Mouse (Mus musculus) kidney, postnatal 14 days (tissue): ENCODE results near the gene Ifit1.

Source experiments
- DNase-seq: peaks from one replicate; pipeline ENCODE4 v3.0.0; 2022; ENCODE audit warnings: mixed read lengths

Gene Ifit1

DNA sequence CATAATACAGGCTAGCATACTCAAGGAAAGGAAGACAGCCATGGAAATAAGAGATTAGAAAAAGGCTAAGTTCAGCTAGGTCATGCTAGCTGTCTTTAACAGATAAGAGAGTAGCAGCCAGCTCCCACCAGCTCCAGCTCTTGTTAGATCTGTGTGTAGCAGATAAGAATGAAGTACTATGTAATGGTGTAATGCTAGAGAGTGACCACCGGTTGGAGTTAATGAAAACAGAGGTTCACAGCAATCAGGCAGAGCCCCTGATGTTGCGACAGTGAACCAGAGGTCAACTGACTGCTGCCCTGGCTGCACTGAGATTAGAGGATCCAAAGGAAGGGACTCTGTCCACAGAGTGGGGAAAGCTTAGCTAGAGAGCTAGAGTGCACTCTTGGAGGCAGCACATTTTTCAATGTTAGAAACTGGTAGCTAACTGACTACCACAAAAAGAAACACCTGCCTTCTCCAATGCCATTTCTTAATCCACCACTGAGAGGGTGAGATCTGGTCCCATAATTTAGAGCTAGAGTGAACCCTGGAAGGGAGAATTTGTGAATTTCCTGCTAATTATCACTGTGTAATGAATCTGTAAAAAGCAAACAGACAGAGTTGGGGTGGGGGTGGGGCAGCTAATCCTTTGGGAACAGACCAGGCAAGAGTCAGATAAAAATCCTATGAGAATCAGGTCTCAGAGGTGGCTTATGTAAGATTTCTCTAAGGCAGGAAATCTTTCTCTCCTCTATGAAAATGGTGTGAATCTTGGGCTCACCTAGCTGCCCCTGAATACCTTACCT lies 16.0 kb downstream of the Ifit1 start:
- no peak for DNase-seq

DNA sequence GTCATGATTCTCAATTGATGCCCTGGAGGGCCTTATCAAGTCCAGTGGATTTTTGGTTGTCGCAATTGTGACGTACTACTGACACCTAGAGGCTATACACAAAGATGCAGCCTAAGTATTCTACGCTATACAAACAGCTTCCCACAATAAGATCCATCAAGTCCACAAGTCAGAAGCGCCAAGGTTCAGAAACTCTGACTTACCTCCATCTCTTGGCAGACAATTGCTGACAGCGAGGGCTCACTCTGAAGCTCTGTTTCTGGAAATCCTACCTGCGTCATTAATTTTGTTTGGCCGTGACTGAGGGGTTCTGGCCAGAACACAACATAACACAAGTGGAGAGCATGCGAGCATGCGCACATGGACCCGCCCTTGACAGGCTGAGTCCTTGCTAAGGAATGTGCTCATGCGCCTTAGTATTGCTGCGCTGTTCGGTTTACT lies 21.4 kb downstream of the Ifit1 start:
- peak; percentile 77 for DNase-seq

- DNase-seq = no peak
These were observed 22.1 kb downstream of the Ifit1 start for GRCm38 (mm10) chr19:34662740-34663139.

DNA sequence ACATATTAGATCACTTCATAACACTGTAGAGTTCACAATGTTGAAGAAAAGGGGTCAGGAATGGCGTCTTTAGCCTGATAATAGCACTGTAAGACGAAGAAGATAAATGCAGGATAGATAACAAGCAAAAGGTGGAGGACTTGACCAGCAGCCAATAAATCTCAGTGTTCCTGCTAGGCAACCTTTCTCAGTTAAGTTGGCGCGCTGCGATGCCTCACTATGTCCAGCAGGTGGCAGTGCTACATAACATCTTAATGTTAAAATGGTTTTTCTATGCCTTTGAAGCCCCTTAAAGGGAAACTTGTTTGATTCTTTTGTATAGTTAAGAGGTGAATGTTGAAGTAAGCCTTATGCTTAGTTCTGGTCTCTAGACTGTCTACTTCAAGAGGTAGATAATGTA lies 25.5 kb downstream of the Ifit1 start:
- DNase-seq = peak; percentile 82

DNA sequence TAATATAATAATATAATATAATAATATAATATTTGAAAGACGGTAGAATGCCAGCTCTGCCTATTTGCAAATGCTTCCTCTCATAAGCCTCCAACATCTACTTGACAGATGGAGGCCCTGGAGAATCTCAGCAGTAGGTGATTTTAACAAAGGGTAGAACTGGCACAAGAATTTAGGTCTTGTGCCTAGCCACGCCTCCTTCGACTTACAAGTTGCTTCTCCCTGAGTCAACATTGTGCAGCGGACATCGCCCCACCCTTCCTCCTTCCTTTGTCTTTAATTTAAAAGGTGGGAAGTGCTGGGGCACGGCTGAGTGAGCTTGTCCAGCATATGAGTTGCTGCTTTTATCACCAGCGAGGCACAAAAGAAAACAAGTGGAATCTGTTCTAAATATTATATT lies 32.8 kb downstream of the Ifit1 start:
- peak; percentile 48 for DNase-seq

- no peak for DNase-seq
These were observed 37.8 kb downstream of the Ifit1 start for GRCm38 (mm10) chr19:34678428-34678827.

- peak; percentile 76 for DNase-seq
These were observed 44.2 kb downstream of the Ifit1 start for GRCm38 (mm10) chr19:34684857-34685256.

DNA sequence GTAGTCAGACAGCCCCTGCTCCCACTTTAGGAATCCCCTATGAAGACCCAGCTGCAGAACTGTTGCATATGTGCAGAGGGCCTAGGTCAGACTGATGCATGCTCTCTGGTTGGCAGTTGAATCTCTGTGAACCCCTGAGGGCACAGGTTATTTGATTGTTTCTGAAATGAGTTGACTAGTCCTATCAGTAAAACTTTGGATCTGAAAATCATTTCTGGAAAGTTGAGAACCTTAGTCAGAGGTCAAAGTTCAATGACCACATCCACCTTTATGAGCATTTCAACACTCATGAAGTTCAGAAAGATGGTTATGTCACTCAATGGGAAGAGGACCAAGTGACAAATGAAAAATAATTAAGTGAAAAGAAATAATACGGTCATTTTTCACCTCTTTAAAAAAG lies 44.9 kb downstream of the Ifit1 start:
- no peak for DNase-seq

DNA sequence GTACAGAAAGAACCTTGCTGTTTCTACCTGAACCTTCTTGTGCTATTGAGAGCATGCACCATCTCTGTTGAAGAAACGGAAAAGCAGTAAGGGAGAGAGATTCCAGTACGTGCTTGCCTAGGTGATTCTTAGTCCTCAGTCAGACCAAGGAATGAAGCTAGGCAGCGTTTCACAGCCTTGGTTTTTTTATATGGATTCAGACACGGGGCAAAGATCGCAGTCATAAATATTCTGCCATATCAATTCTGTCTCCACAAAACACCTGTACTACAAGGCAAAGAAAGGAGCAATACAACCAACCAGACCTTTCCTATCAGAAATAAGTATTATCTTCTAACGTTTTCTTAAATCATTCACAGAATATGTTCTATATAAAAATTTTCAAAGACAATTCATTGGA lies 50.7 kb downstream of the Ifit1 start:
- DNase-seq = no peak

DNA sequence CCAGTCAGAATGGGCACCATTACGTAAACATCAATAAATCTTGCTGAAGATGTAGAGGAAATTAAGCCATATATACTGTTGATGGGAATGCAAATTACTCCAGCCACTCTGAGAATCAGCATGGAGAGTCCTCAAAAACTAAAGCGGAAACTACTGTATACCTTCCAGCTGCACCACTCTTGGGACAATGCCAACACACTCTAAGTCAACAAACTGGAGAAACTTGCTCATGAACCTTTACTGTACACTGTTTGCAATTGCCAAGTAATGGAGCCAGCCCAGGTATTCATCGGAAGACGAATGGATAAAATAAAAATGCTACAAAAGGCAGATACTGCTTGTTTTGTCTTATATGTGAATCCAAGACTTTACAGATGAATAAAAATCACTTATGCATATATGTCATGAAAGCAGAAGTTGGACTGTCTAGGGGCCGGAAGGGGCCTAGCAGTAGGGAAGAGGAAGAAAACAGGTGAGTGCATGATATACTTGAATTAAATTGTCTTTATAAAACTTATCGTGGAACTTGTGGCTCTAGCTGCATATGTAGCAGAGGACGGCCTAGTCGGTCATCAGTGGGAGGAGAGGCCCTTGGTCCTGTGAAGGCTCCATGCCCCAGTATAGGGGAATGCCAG lies 55.8 kb downstream of the Ifit1 start:
- no peak for DNase-seq

DNA sequence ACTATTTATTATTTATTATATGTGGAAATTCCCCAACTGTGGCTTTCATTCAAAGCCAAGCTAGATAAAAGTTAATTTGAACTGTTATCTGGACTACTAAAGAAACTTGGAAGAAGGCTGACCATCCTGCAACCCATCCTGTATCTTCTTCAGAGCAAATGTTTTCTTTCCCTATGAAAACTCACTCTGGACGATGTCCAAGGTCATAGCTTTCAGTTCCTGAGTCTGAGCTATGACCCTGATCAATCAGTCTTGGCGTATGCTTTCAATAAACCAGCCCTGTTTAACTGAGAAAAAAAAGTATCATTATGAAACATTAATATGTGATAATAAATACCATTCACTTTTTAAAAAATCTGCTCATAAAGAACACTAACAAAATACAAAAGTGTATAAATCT lies 56.8 kb downstream of the Ifit1 start:
- no peak for DNase-seq

DNA sequence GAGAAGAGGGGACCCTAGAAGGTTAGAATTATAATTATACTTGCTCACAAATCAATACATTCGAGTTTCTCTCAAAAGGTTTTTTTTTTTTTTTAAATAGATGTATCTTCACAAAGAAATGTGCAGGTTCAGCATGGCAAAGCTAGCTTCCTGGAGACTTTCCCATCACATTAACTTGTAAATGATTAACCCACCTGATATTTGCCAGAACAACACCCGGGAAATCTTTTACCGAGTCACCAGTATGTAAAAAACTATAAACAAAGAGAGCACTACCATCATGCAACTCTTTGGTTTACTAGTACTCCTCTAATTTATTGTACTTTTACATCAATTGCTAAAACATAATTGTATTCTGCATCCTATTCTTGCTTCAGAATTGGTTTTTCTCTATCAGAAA lies 57.8 kb downstream of the Ifit1 start:
- DNase-seq = peak; percentile 75

- no peak for DNase-seq
These were observed 58.2 kb downstream of the Ifit1 start for GRCm38 (mm10) chr19:34698852-34699251.

DNA sequence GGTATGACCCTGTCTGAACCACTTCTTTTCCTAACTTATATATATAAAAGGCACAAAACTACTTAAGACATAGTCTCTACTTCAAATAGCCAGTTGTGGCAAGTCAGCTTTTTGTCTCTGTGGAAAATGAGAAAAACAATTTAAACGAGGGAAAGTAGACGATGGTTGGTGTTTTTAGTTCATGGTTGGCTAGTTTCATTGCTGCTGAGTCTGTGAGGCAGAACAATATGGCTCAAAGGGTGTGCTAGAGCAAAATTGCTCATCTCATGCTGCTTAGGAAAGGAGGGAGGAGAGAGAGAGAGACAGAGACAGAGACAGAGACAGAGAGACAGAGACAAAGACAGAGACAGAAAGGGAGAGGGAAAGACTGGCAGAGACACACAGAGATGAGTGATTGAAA lies 58.6 kb downstream of the Ifit1 start:
- DNase-seq = peak; percentile 41
